Mouse (Mus musculus) kidney, embryonic 14.5 days (tissue): ENCODE data around the gene Gm9112. TPM values are rescaled to one million over a fixed set of nuclear protein-coding genes. Genes with fewer than 3 reads are reported as not detected.
"Not testable (repeated sequence)": the region's sequence is repeated elsewhere in the genome, so short reads cannot be mapped to it uniquely, and the experiment has no call there.

Experiments used
- ATAC-seq: fragments of 200-750 bp; cut with Nextera tagmentation; 2 replicates; pipeline ENCODE4 v1.8.0; 2017; ENCODE audit warnings: moderate number of reproducible peaks, mild to moderate bottlenecking, moderate TSS enrichment, moderate library complexity; ENCODE audit not compliant: low FRiP score, low TSS enrichment
- H3K27ac ChIP-seq: fragments of 300-500 bp; sonication (generic); 2 replicates; pipeline ENCODE4 v1.5.1; 2014; ENCODE audit warnings: low read depth, mild to moderate bottlenecking, low read length, moderate library complexity, mixed read lengths
- H3K27me3 ChIP-seq: fragments of 300-500 bp; sonication (generic); 2 replicates; pipeline ENCODE4 v1.6.1; 2014; ENCODE audit warnings: mild to moderate bottlenecking, low read length; ENCODE audit not compliant: control insufficient read depth, insufficient read depth
- H3K36me3 ChIP-seq: fragments of 300-500 bp; sonication (generic); 2 replicates; pipeline ENCODE4 v1.6.1; 2014; ENCODE audit warnings: low read length, mixed read lengths; ENCODE audit not compliant: control insufficient read depth, insufficient read depth
- H3K4me1 ChIP-seq: fragments of 300-500 bp; sonication (generic); 2 replicates; pipeline ENCODE4 v1.6.1; 2014; ENCODE audit warnings: low read length, mixed read lengths; ENCODE audit not compliant: control insufficient read depth, insufficient read depth
- H3K4me2 ChIP-seq: fragments of 300-500 bp; sonication (generic); replicated peaks from 2 replicates; pipeline ENCODE4 v1.6.1; 2014; ENCODE audit warnings: low read depth, mild to moderate bottlenecking, low read length
- H3K4me3 ChIP-seq: fragments of 300-500 bp; sonication (generic); 2 replicates; pipeline ENCODE4 v1.5.1; 2014; ENCODE audit warnings: mild to moderate bottlenecking, low read length
- H3K9ac ChIP-seq: fragments of 300-500 bp; sonication (generic); 2 replicates; pipeline ENCODE4 v1.6.1; 2014; ENCODE audit warnings: low read depth, mild to moderate bottlenecking, low read length, moderate library complexity
- H3K9me3 ChIP-seq: fragments of 300-500 bp; sonication (generic); 2 replicates; pipeline ENCODE4 v1.6.1; 2016; ENCODE audit warnings: low read length; ENCODE audit not compliant: control insufficient read depth
- WGBS: fragments of 180-500 bp; shearing (Covaris S2); extraction: QIAGEN DNeasy Blood & Tissue Kit; methylation state at CpG from one replicate; pipeline ENCODE4 v1.1.7; 2014; 5-methylcytosine and 5-hydroxymethylcytosine counted together
- polyA plus RNA-seq: library from polyadenylated mRNA; unstranded; fragments of >200 nt; fragmentation: Nextera tagmentation; extraction: Ambion mirVana; gene quantifications from 2 replicates; pipeline ENCODE4 v1.2.1, GENCODE M21; 2014

Gm9112 gene
- not detected in 2 replicates for polyA plus RNA-seq

DNA sequence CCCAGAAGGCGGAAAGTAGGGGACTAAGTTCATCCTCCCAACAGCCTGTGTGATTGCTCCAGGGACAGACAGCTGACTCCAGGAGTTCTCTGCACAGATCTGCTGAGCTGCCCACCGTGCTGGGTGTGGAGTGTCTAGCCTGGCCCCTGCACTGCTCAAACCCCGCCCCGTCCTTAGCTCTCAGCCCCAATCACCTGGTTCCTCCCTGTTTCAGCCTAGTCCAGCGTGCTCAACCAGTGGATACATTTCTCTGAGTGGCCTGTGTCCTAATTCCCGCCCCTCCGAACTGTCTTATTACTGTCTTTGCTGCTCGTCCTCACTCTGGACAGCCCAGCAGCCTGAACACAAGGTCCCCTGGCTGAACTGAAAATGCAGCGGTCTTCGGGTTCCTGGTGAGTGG lies at the start of gene Gm9112, which contains the start of gene Dmrtc1b:
TSS of gene Gm9112 (minus strand) at position 101 of the 400 bp plus-strand sequence.
TSS of gene Dmrtc1b (plus strand) at position 331 of the 400 bp plus-strand sequence.
- 79% methylated on average over 8 of the region's 10 CpGs for WGBS
- not testable (repeated sequence) for H3K9ac ChIP-seq, H3K4me1 ChIP-seq, H3K4me2 ChIP-seq, H3K9me3 ChIP-seq, ATAC-seq, H3K4me3 ChIP-seq, H3K27ac ChIP-seq, H3K36me3 ChIP-seq, H3K27me3 ChIP-seq

DNA sequence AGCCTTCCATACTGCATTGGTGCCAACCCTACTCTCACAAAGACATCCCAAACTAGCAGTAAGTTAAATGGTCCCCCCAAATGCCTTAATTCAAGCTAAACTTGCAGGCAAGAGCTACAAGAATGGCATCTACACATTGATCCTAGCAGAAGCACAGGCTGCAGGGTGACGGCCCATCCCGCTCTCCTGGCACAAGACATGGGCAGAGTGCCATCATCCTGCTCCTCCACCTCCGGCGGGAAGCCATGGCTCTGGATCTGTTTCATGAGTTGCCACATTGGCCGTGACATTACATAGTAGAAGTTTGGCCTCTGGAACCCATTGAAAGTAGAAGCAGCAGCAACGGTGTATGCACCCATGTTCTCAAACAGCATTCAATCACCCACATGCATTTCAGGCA lies 16.8 kb upstream of the Gm9112 start:
- not testable (repeated sequence) for H3K36me3 ChIP-seq, ATAC-seq, H3K4me1 ChIP-seq, H3K27me3 ChIP-seq, H3K9me3 ChIP-seq, H3K4me3 ChIP-seq, H3K9ac ChIP-seq, H3K4me2 ChIP-seq, H3K27ac ChIP-seq
- WGBS, result 95% methylated on average over 6 of the region's 6 CpGs

DNA sequence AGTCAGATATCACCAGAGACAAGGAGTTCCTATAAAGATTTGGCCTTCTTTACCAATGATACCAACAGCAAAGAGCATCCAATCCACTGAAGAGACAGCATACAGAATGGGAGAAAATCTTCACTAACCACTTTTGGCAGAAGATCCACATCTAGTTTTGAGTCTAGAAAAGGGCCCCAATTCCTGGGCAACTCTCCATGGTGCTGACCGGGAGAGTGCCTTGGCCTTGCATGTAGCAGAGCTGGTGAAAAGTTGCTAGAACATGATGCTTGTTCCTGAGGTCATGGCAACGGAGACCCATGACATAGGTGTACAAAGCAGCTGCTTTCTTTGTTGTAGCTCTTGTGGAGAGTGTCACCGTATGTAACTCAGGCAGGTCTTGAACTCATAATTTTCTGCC lies 6.8 kb downstream of the Gm9112 start:
- H3K36me3 ChIP-seq, H3K4me1 ChIP-seq, H3K9ac ChIP-seq, H3K27me3 ChIP-seq, H3K27ac ChIP-seq, H3K4me2 ChIP-seq, ATAC-seq, H3K4me3 ChIP-seq, H3K9me3 ChIP-seq: not testable (repeated sequence)
- WGBS, result 82% methylated on average over 3 of the region's 3 CpGs

DNA sequence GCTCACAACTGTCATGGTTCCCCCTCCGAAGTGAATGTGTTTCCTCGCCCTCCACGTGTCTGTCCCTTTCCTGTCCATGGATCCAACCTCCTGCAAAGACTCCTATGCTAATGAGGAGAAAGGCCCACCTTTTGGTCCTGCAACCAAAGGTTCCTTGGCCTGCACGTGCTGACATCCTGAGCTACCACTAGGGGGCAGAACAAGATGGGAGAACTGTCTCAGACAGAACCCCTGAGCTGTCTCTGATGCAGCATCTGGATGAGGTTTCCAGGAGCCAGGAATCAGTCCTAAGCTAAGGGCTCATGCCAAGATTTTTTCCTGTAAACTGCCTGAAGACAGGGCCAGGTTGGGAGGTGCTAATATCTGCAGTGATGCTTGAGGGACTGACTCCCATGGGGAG lies 18.2 kb downstream of the Gm9112 start:
- 17% methylated on average over 4 of the region's 4 CpGs for WGBS
- H3K27ac ChIP-seq, H3K27me3 ChIP-seq, ATAC-seq, H3K4me2 ChIP-seq, H3K9me3 ChIP-seq, H3K4me3 ChIP-seq, H3K4me1 ChIP-seq, H3K36me3 ChIP-seq, H3K9ac ChIP-seq: not testable (repeated sequence)

DNA sequence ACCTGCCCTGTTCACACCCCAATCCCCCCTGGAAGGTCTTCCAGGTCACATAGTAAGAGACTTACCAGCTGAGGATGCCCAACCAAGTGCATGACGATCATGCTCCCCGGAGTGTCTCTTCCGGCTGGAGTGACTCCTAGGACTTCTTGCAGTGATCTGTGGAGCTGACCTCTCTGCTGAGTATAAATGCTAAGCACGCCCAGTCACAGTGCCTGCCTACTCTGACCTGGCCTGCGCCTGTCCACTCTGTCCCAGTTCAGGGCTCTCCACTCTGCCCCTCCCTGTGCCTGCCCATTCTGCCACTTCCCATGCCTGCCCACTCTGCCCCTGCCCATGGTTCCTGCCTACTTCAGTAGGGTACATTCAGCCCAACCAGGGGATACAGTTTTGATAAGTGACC lies 20.6 kb downstream of the Gm9112 start, which contains the start of gene Gm3880:
TSS of gene Gm3880 (minus strand) at position 101 of the 400 bp plus-strand sequence.
- H3K27ac ChIP-seq, H3K4me2 ChIP-seq, H3K36me3 ChIP-seq, H3K9me3 ChIP-seq, H3K9ac ChIP-seq, ATAC-seq, H3K4me1 ChIP-seq, H3K4me3 ChIP-seq, H3K27me3 ChIP-seq: not testable (repeated sequence)
- WGBS, result 91% methylated on average over 4 of the region's 5 CpGs

DNA sequence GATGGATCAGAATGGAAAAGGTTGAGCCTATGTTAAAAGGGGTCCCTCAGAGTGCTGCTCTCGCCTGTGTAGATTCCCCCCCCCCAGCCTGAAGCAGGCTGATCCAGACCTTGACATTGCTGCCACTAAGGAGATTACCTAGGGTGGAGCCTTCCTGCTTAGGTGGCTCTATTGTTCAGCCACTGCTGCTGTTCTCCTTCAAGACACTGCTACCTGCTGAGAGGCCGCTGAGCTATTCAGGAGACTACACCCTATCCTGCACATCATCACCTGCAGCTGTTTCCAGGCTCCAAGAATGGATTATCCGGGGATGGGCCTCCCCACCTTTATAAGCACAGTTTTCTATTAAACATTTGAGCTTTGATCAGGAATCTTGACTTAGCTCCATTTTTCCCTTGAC lies 22.7 kb downstream of the Gm9112 start:
- 56% methylated on average over 3 of the region's 3 CpGs for WGBS
- not testable (repeated sequence) for ATAC-seq, H3K27me3 ChIP-seq

DNA sequence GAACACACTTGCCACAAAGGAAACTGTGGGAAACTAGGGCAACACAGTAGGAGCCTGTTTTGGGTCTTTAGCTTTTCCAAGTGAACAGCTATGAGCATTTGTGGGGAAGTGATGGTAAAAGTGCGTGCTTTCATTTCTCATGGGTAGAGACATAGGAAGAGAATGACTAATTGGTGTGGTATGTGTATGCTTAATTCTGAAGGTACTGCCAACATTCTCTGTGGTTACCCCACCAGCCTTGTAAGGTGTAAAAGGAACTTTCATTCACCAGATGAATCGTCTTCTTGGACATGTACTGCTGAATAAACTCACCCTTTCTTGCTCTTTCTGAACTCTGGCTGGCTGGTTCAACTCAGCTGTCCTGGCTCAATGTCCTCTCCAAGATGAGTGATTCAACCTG lies 40.8 kb downstream of the Gm9112 start:
- no peaks in the 10 kb centered on the region for H3K27me3 ChIP-seq
- H3K4me2 ChIP-seq, result no peak overlapping the region
- no peaks in the 10 kb centered on the region for H3K4me1 ChIP-seq
- H3K36me3 ChIP-seq, result no peaks in the 10 kb centered on the region
- no peak for ATAC-seq
- no peaks in the 10 kb centered on the region for H3K9me3 ChIP-seq
- WGBS, result 81% methylated on average over 2 of the region's 2 CpGs
- H3K9ac ChIP-seq, result no peak overlapping the region
- H3K4me3 ChIP-seq, result no peak overlapping the region
- H3K27ac ChIP-seq, result no peak overlapping the region

More for the DNA sequence above, 22.7 kb downstream of the Gm9112 start:
- not testable (repeated sequence) for H3K9me3 ChIP-seq, H3K4me2 ChIP-seq, H3K9ac ChIP-seq, H3K4me3 ChIP-seq, H3K4me1 ChIP-seq, H3K36me3 ChIP-seq, H3K27ac ChIP-seq

DNA sequence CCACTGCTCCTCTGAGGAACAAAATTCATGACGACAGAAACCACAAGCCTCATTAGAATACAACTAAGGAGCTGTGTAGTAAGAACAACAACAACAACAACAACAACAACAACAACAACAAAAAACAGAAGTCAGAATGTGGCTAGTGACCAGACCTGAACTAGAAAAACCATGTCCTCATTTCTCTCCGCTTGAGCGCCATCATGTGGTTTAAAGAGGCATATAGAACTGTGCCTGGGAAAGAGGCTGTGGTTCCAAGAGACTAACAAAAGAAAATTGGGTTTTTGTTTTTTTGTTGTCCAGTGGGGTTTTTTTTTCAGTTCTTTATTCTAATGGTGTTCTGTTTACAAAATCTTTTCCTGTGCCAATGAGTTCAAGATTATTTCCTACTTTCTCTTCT lies 46.7 kb downstream of the Gm9112 start:
- Histone ChIP-seq H3K4me1 (no peaks in the 10 kb centered on the region), H3K4me3 (no peak overlapping the region), H3K4me2 (no peak overlapping the region), H3K9ac (no peak overlapping the region), H3K27ac (no peak overlapping the region), H3K27me3 (no peaks in the 10 kb centered on the region), H3K36me3 (no peaks in the 10 kb centered on the region), H3K9me3 (no peaks in the 10 kb centered on the region)
- 28% methylated on average over 3 of the region's 3 CpGs for WGBS
- no peak for ATAC-seq
